Mouse (Mus musculus): ENCODE data around the gene Zdhhc6.

- TF ChIP-seq POLR2A (IDR thresholded peaks at IDR 0.05; ENCODE audit: insufficient read length, low read depth) (no peak), MAX (IDR thresholded peaks at IDR 0.05; ENCODE audit: low read depth) (no peak), TCF12 (IDR thresholded peaks at IDR 0.05; ENCODE audit: insufficient read depth, poor library complexity, severe bottlenecking) (no peak), E2F4 (IDR thresholded peaks at IDR 0.05; ENCODE audit: insufficient read depth) (no peak), CEBPB (IDR thresholded peaks at IDR 0.05; ENCODE audit: insufficient read depth, poor library complexity, severe bottlenecking) (no peak), USF1 (IDR thresholded peaks at IDR 0.05; ENCODE audit: low read depth) (no peak), SRF (IDR thresholded peaks at IDR 0.05; ENCODE audit: control insufficient read depth, insufficient read length, low read depth) (no peak)
Measured at GRCm38 (mm10) chr19:55292210-55292850, 23.5 kb downstream of the Zdhhc6 start.

Measured in myocyte (in vitro differentiated cells).